Mouse (Mus musculus): ENCODE results near the gene Ifrd2. TPM values are rescaled to one million over a fixed set of nuclear protein-coding genes. Genes with fewer than 3 reads are reported as not detected.

Ifrd2 gene
- polyA plus RNA-seq, 1 experiment = 29.4 TPM

GRCm38 (mm10) chr9:107551117-107551889 lies 36.1 kb upstream of the Ifrd2 start, which contains the start of gene Rassf1:
TSS of gene Rassf1 (plus strand) at chr9:107551555.
- H3K4me3 ChIP-seq = peak within 1 kb of the TSS; percentile 96
- peaks cover 29% of the 10 kb centered on the region for H3K79me2 ChIP-seq (ENCODE audit: control insufficient read depth, insufficient read depth)
- H3K4me2 ChIP-seq (ENCODE audit: low read depth) = peak within 1 kb of the TSS; percentile 85
- peak within 1 kb of the TSS; percentile 21 for H3ac ChIP-seq (ENCODE audit: control insufficient read depth, insufficient read length)
- no peaks in the 10 kb centered on the region for H3K36me3 ChIP-seq (ENCODE audit: control insufficient read depth, insufficient read depth)
- TF ChIP-seq MYOD1 (IDR thresholded peaks at IDR 0.05; ENCODE audit: control insufficient read depth in 1 of 3, insufficient read length in 2 of 3, low read depth in 2 of 3) = peak in 1 of 3 experiments; percentile 13
- no peak for TF ChIP-seq REST (IDR thresholded peaks at IDR 0.05; ENCODE audit: insufficient read depth, insufficient read length)
- no peak for TF ChIP-seq USF1 (IDR thresholded peaks at IDR 0.05; ENCODE audit: low read depth)
- no peak for TF ChIP-seq E2F4 (IDR thresholded peaks at IDR 0.05; ENCODE audit: insufficient read depth)
- TF ChIP-seq POLR2A (IDR thresholded peaks at IDR 0.05; ENCODE audit: insufficient read length, low read depth) = peak; percentile 90
- TF ChIP-seq MAX (IDR thresholded peaks at IDR 0.05; ENCODE audit: low read depth) = peak; percentile 40
- peak in 1 of 3 experiments; percentile 53 for TF ChIP-seq MYOG (IDR thresholded peaks at IDR 0.05; ENCODE audit: control insufficient read depth in 1 of 3, insufficient read depth in 1 of 3, insufficient read length in 2 of 3, low read depth in 2 of 3)
- no peak for TF ChIP-seq TCF3 (IDR thresholded peaks at IDR 0.05; ENCODE audit: insufficient read length, low read depth)
- peak; percentile 56 for TF ChIP-seq POLR2AphosphoS2 (IDR thresholded peaks at IDR 0.05; ENCODE audit: insufficient read length, low read depth)
- TF ChIP-seq CEBPB (IDR thresholded peaks at IDR 0.05; ENCODE audit: insufficient read depth, poor library complexity, severe bottlenecking) = no peak
- no peak for TF ChIP-seq TCF12 (IDR thresholded peaks at IDR 0.05; ENCODE audit: insufficient read depth, poor library complexity, severe bottlenecking)
- no peak for TF ChIP-seq SRF (IDR thresholded peaks at IDR 0.05; ENCODE audit: control insufficient read depth, insufficient read length, low read depth)
- no peaks in the 10 kb centered on the region for H3K27me3 ChIP-seq (ENCODE audit: control insufficient read depth, insufficient read depth, insufficient read length)

DNA sequence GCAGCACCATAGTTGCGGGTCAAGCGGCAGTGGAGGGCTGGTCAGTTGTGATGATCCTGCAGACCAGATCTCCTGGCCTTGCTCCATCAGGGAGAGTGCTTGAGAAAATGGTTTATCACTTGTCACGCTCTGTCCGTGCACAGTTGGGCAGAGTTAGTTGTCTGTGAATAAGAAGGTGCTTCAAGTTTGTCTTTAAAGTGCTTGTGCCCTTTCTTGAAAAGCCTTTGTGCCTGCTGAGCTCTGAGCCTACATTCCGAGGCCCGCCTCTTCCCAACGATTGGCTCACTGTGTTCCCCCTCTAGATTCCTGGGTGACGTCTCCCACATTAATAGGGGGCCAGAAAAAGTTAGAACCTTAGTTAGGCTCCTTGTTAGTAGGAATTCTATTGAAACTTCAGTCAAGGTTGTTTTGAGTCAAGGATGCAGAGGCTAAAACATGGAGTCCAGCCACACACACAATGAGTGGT lies 35.5 kb upstream of the Ifrd2 start:
- Histone ChIP-seq H3K36me3 (ENCODE audit: control insufficient read depth, insufficient read depth) (no peaks in the 10 kb centered on the region), H3K4me2 (ENCODE audit: low read depth) (peak overlapping the region; percentile 85), H3K79me2 (ENCODE audit: control insufficient read depth, insufficient read depth) (peaks cover 35% of the 10 kb centered on the region), H3K4me3 (peak overlapping the region; percentile 96), H3ac (ENCODE audit: control insufficient read depth, insufficient read length) (peak overlapping the region; percentile 21), H3K27me3 (ENCODE audit: control insufficient read depth, insufficient read depth, insufficient read length) (no peaks in the 10 kb centered on the region)
- TF ChIP-seq REST (IDR thresholded peaks at IDR 0.05; ENCODE audit: insufficient read depth, insufficient read length) (no peak), TCF12 (IDR thresholded peaks at IDR 0.05; ENCODE audit: insufficient read depth, poor library complexity, severe bottlenecking) (no peak), MYOG (IDR thresholded peaks at IDR 0.05; ENCODE audit: control insufficient read depth in 1 of 3, insufficient read depth in 1 of 3, insufficient read length in 2 of 3, low read depth in 2 of 3) (no peak), MYOD1 (IDR thresholded peaks at IDR 0.05; ENCODE audit: control insufficient read depth in 1 of 3, insufficient read length in 2 of 3, low read depth in 2 of 3) (no peak), POLR2AphosphoS2 (IDR thresholded peaks at IDR 0.05; ENCODE audit: insufficient read length, low read depth) (no peak), SRF (IDR thresholded peaks at IDR 0.05; ENCODE audit: control insufficient read depth, insufficient read length, low read depth) (no peak), TCF3 (IDR thresholded peaks at IDR 0.05; ENCODE audit: insufficient read length, low read depth) (no peak), CEBPB (IDR thresholded peaks at IDR 0.05; ENCODE audit: insufficient read depth, poor library complexity, severe bottlenecking) (no peak), POLR2A (IDR thresholded peaks at IDR 0.05; ENCODE audit: insufficient read length, low read depth) (no peak)

GRCm38 (mm10) chr9:107552690-107553393 lies 34.6 kb upstream of the Ifrd2 start:
- Histone ChIP-seq H3K36me3 (ENCODE audit: control insufficient read depth, insufficient read depth) (peaks cover 8% of the 10 kb centered on the region), H3K4me3 (peak overlapping the region; percentile 96)

DNA sequence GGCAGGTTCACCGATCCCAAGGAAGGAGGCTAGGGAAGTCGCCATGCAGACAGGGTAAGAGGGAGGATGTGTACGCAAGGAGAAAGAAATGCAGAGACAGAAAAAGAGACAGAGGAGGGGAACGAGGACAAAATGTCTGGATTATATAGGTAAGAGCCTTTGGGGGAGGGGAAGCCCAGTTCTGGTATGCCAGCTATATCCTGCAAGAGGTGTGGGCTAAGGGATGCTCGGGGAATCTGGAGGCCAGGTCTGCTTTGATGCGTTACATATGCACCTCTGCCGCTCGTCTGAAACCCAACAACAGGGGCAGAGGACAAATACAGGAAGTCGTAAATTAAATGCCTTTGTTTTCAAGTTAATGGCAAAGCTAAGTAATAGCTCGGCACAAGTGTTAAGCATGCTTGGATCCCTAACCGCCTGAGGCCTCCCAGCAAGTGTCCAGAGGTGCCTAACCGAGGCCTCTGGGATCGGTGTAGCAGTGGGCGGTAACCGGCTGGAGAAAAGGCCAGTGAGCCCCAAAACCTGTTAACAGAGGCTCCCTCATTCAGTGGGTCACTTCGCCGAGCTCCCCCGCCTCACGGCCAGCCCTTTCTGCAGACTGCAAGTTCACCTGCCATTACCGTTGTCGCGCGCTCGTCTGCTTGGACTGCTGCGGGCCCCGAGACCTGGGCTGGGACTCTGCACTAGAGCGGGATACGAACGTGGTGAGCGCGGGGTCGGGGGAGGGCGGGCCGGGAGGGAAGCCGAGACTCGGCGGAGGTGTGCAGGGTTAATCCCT lies 33.7 kb upstream of the Ifrd2 start:
- TF ChIP-seq TCF12 (IDR thresholded peaks at IDR 0.05; ENCODE audit: insufficient read depth, poor library complexity, severe bottlenecking) = no peak
- no peak for TF ChIP-seq TCF3 (IDR thresholded peaks at IDR 0.05; ENCODE audit: insufficient read length, low read depth)
- TF ChIP-seq POLR2A (IDR thresholded peaks at IDR 0.05; ENCODE audit: insufficient read length, low read depth) = no peak
- TF ChIP-seq USF1 (IDR thresholded peaks at IDR 0.05; ENCODE audit: low read depth) = no peak
- no peak for TF ChIP-seq MYOG (IDR thresholded peaks at IDR 0.05; ENCODE audit: control insufficient read depth in 1 of 3, insufficient read depth in 1 of 3, insufficient read length in 2 of 3, low read depth in 2 of 3)
- TF ChIP-seq REST (IDR thresholded peaks at IDR 0.05; ENCODE audit: insufficient read depth, insufficient read length) = no peak
- TF ChIP-seq SRF (IDR thresholded peaks at IDR 0.05; ENCODE audit: control insufficient read depth, insufficient read length, low read depth) = no peak
- TF ChIP-seq MAX (IDR thresholded peaks at IDR 0.05; ENCODE audit: low read depth) = no peak
- TF ChIP-seq MYOD1 (IDR thresholded peaks at IDR 0.05; ENCODE audit: control insufficient read depth in 1 of 3, insufficient read length in 2 of 3, low read depth in 2 of 3) = no peak
- H3ac ChIP-seq (ENCODE audit: control insufficient read depth, insufficient read length) = peak overlapping the region; percentile 96
- H3K27me3 ChIP-seq (ENCODE audit: control insufficient read depth, insufficient read depth, insufficient read length) = no peaks in the 10 kb centered on the region
- peak overlapping the region; percentile 85 for H3K4me2 ChIP-seq (ENCODE audit: low read depth)
- H3K36me3 ChIP-seq (ENCODE audit: control insufficient read depth, insufficient read depth) = peaks cover 17% of the 10 kb centered on the region
- peaks cover 52% of the 10 kb centered on the region for H3K79me2 ChIP-seq (ENCODE audit: control insufficient read depth, insufficient read depth)
- peak overlapping the region; percentile 96 for H3K4me3 ChIP-seq

More at GRCm38 (mm10) chr9:107552690-107553393, 34.6 kb upstream of the Ifrd2 start:
- peaks cover 44% of the 10 kb centered on the region for H3K79me2 ChIP-seq (ENCODE audit: control insufficient read depth, insufficient read depth)
- peak overlapping the region; percentile 85 for H3K4me2 ChIP-seq (ENCODE audit: low read depth)
- no peaks in the 10 kb centered on the region for H3K27me3 ChIP-seq (ENCODE audit: control insufficient read depth, insufficient read depth, insufficient read length)
- H3ac ChIP-seq (ENCODE audit: control insufficient read depth, insufficient read length) = no peak overlapping the region
- TF ChIP-seq MYOD1 (IDR thresholded peaks at IDR 0.05; ENCODE audit: control insufficient read depth in 1 of 3, insufficient read length in 2 of 3, low read depth in 2 of 3) (no peak), TCF3 (IDR thresholded peaks at IDR 0.05; ENCODE audit: insufficient read length, low read depth) (no peak), POLR2AphosphoS2 (IDR thresholded peaks at IDR 0.05; ENCODE audit: insufficient read length, low read depth) (no peak), USF1 (IDR thresholded peaks at IDR 0.05; ENCODE audit: low read depth) (no peak), CEBPB (IDR thresholded peaks at IDR 0.05; ENCODE audit: insufficient read depth, poor library complexity, severe bottlenecking) (no peak), SRF (IDR thresholded peaks at IDR 0.05; ENCODE audit: control insufficient read depth, insufficient read length, low read depth) (no peak), E2F4 (IDR thresholded peaks at IDR 0.05; ENCODE audit: insufficient read depth) (no peak), MYOG (IDR thresholded peaks at IDR 0.05; ENCODE audit: control insufficient read depth in 1 of 3, insufficient read depth in 1 of 3, insufficient read length in 2 of 3, low read depth in 2 of 3) (no peak), POLR2A (IDR thresholded peaks at IDR 0.05; ENCODE audit: insufficient read length, low read depth) (no peak), MAX (IDR thresholded peaks at IDR 0.05; ENCODE audit: low read depth) (no peak)

Data from myocyte (in vitro differentiated cells).